Mouse (Mus musculus): ENCODE data around the gene Apobec3. TPM values are rescaled to one million over a fixed set of nuclear protein-coding genes. Genes with fewer than 3 reads are reported as not detected.

Apobec3 gene
- 84.9 TPM for total RNA-seq (2023)

GRCm38 (mm10) chr15:79891436-79892212, at the start of gene Apobec3:
Gene Apobec3, plus strand, starts transcription at chr15:79891659.

Other genes starting within 250 kb of the Apobec3 start
- 0.21 TPM for gene Fam227a, start 232.7 kb upstream of the Apobec3 start, total RNA-seq (2023)
- 4.8 TPM for gene Cby1, start 232.5 kb upstream of the Apobec3 start, total RNA-seq (2023)
- 104 TPM for gene Tomm22, start 220.8 kb upstream of the Apobec3 start, total RNA-seq (2023)
- 28.1 TPM for gene Josd1, start 203.7 kb upstream of the Apobec3 start, total RNA-seq (2023)
- 133 TPM for gene Gtpbp1, start 200.8 kb upstream of the Apobec3 start, total RNA-seq (2023)
- 409 TPM for gene Sun2, start 149.1 kb upstream of the Apobec3 start, total RNA-seq (2023)
- 6.2 TPM for gene Dnal4, start 113.8 kb upstream of the Apobec3 start, total RNA-seq (2023)
- gene Nptxr, start 86.9 kb upstream of the Apobec3 start, total RNA-seq (2023): 0.32 TPM
- not detected for gene Npcd, start 57.4 kb upstream of the Apobec3 start, total RNA-seq (2023)
- gene Cbx6, start 57.0 kb upstream of the Apobec3 start, total RNA-seq (2023): 13.4 TPM
- 136 TPM for gene Cbx7, start 79.5 kb downstream of the Apobec3 start, total RNA-seq (2023)
- gene Pdgfb, start 123.3 kb downstream of the Apobec3 start, total RNA-seq (2023): 1.3 TPM
- not detected for gene Syngr1, start 199.7 kb downstream of the Apobec3 start, total RNA-seq (2023)
- gene Rpl3, start 200.2 kb downstream of the Apobec3 start, total RNA-seq (2023): 1,483 TPM
- 21.7 TPM for gene Tab1, start 241.5 kb downstream of the Apobec3 start, total RNA-seq (2023)